Mouse (Mus musculus): ENCODE results near the gene Thrb.

Gene Thrb

GRCm38 (mm10) chr14:17713297-17713904, 53.3 kb downstream of the Thrb start:
- DNase-seq (ENCODE audit: low spot score): no peak

GRCm38 (mm10) chr14:17719494-17719893, 59.4 kb downstream of the Thrb start:
- no peak for DNase-seq (ENCODE audit: low spot score)

GRCm38 (mm10) chr14:17722824-17723445, 62.9 kb downstream of the Thrb start:
- DNase-seq (ENCODE audit: low spot score): no peak

- DNase-seq (ENCODE audit: low spot score): no peak
Observed at GRCm38 (mm10) chr14:17724577-17724976, 64.5 kb downstream of the Thrb start.

- no peak for DNase-seq (ENCODE audit: low spot score)
Observed at GRCm38 (mm10) chr14:17726906-17727305, 66.8 kb downstream of the Thrb start.

- no peak for DNase-seq (ENCODE audit: low spot score)
Observed at GRCm38 (mm10) chr14:17727878-17728277, 67.8 kb downstream of the Thrb start.

GRCm38 (mm10) chr14:17728889-17729288, 68.8 kb downstream of the Thrb start:
- DNase-seq (ENCODE audit: low spot score): no peak

- DNase-seq (ENCODE audit: low spot score): no peak
Observed at GRCm38 (mm10) chr14:17731020-17731419, 71.0 kb downstream of the Thrb start.

GRCm38 (mm10) chr14:17733077-17733778, 73.2 kb downstream of the Thrb start:
- no peak for DNase-seq (ENCODE audit: low spot score)

- no peak for DNase-seq (ENCODE audit: low spot score)
Observed at GRCm38 (mm10) chr14:17733779-17734137, 73.7 kb downstream of the Thrb start.

- no peak for DNase-seq (ENCODE audit: low spot score)
Observed at GRCm38 (mm10) chr14:17735440-17735839, 75.4 kb downstream of the Thrb start.

GRCm38 (mm10) chr14:17740903-17741302, 80.8 kb downstream of the Thrb start:
- DNase-seq (ENCODE audit: low spot score): no peak

- DNase-seq (ENCODE audit: low spot score): no peak
Observed at GRCm38 (mm10) chr14:17742264-17742663, 82.2 kb downstream of the Thrb start.

- DNase-seq (ENCODE audit: low spot score): no peak
Observed at GRCm38 (mm10) chr14:17742902-17743712, 83.0 kb downstream of the Thrb start.

- no peak for DNase-seq (ENCODE audit: low spot score)
Observed at GRCm38 (mm10) chr14:17743713-17744158, 83.7 kb downstream of the Thrb start.

- DNase-seq (ENCODE audit: low spot score): no peak
Observed at GRCm38 (mm10) chr14:17747922-17748321, 87.9 kb downstream of the Thrb start.

GRCm38 (mm10) chr14:17748945-17749344, 88.9 kb downstream of the Thrb start:
- DNase-seq (ENCODE audit: low spot score): no peak

- DNase-seq (ENCODE audit: low spot score): no peak
Observed at GRCm38 (mm10) chr14:17751911-17752310, 91.8 kb downstream of the Thrb start.

- DNase-seq (ENCODE audit: low spot score): no peak
Observed at GRCm38 (mm10) chr14:17753429-17753828, 93.4 kb downstream of the Thrb start.

GRCm38 (mm10) chr14:17756732-17757131, 96.7 kb downstream of the Thrb start:
- no peak for DNase-seq (ENCODE audit: low spot score)

GRCm38 (mm10) chr14:17767987-17768386, 107.9 kb downstream of the Thrb start:
- no peak for DNase-seq (ENCODE audit: low spot score)

GRCm38 (mm10) chr14:17774404-17774803, 114.3 kb downstream of the Thrb start:
- no peak for DNase-seq (ENCODE audit: low spot score)

- no peak for DNase-seq (ENCODE audit: low spot score)
Observed at GRCm38 (mm10) chr14:17781921-17782320, 121.9 kb downstream of the Thrb start.

All from urinary bladder, postnatal 10 days (tissue).